Mouse (Mus musculus) liver, adult 2 months (tissue): ENCODE data around the gene Rps11. TPM values are rescaled to one million over a fixed set of nuclear protein-coding genes. Genes with fewer than 3 reads are reported as not detected.

Experiments
- DNase-seq: peaks from one replicate; pipeline ENCODE4 v3.0.0-alpha.2; 2011; ENCODE audit warnings: low read depth, low spot score; ENCODE audit errors: extremely low read depth
- H3K27ac ChIP-seq: fragments of 200-500 bp; replicated peaks from 2 replicates; pipeline ENCODE4 v1.5.1; 2012; ENCODE audit warnings: low read depth, mild to moderate bottlenecking, control low read depth, inconsistent platforms, low read length; ENCODE audit not compliant: insufficient read depth
- H3K27me3 ChIP-seq: fragments of 200-500 bp; 2 replicates; pipeline ENCODE4 v1.6.1; 2012; ENCODE audit warnings: mild to moderate bottlenecking, moderate library complexity, low read length, inconsistent platforms; ENCODE audit not compliant: control insufficient read depth, insufficient read depth
- H3K36me3 ChIP-seq: fragments of 200-500 bp; 2 replicates; pipeline ENCODE4 v1.6.1; 2012; ENCODE audit warnings: low read length, inconsistent platforms; ENCODE audit not compliant: control insufficient read depth, insufficient read depth
- H3K4me1 ChIP-seq: fragments of 200-500 bp; 2 replicates; pipeline ENCODE4 v1.6.1; 2011; ENCODE audit warnings: low read length; ENCODE audit not compliant: control insufficient read depth, insufficient read depth
- H3K4me3 ChIP-seq: fragments of 200-500 bp; 2 replicates; pipeline ENCODE4 v1.5.1; 2011; ENCODE audit warnings: low read depth, mild to moderate bottlenecking, control low read depth, low read length, moderate library complexity; ENCODE audit not compliant: insufficient read depth
- H3K79me2 ChIP-seq: fragments of 200-500 bp; 2 replicates; pipeline ENCODE4 v1.6.1; 2012; ENCODE audit warnings: inconsistent platforms, mild to moderate bottlenecking, low read length, moderate library complexity; ENCODE audit not compliant: control insufficient read depth, insufficient read depth
- H3K9ac ChIP-seq: fragments of 200-500 bp; 2 replicates; pipeline ENCODE4 v1.6.1; 2012; ENCODE audit warnings: low read depth, mild to moderate bottlenecking, control low read depth, inconsistent platforms, low read length
- CTCF ChIP-seq: fragments of 200-500 bp; IDR thresholded peaks from 2 replicates; pipeline ENCODE4 v1.5.1; 2011; ENCODE audit warnings: low read depth, low read length, control low read depth
- POLR2A ChIP-seq: fragments of 200-500 bp; IDR thresholded peaks from 2 replicates; pipeline ENCODE4 v1.6.1; 2011; ENCODE audit warnings: low read length, control low read depth; ENCODE audit not compliant: insufficient read depth; ENCODE audit errors: extremely low read depth
- WGBS: fragments of 180-500 bp; shearing (Covaris S2); methylation state at CpG from one replicate; pipeline ENCODE4 v1.1.7; 2018; 5-methylcytosine and 5-hydroxymethylcytosine counted together
- polyA plus RNA-seq: library from polyadenylated mRNA; depleted of rRNA; stranded (reverse); fragments of >200 nt; gene quantifications from 2 replicates; pipeline ENCODE4 v1.2.3, GENCODE M21; 2012
- total RNA-seq: library from RNA; depleted of rRNA; stranded (reverse); fragments of >200 nt; gene quantifications from 2 replicates; pipeline ENCODE4 v1.2.3, GENCODE M21; 2014

Gene Rps11
- total and polyA plus RNA-seq, 2 experiments = 95.1 to 355 TPM

DNA sequence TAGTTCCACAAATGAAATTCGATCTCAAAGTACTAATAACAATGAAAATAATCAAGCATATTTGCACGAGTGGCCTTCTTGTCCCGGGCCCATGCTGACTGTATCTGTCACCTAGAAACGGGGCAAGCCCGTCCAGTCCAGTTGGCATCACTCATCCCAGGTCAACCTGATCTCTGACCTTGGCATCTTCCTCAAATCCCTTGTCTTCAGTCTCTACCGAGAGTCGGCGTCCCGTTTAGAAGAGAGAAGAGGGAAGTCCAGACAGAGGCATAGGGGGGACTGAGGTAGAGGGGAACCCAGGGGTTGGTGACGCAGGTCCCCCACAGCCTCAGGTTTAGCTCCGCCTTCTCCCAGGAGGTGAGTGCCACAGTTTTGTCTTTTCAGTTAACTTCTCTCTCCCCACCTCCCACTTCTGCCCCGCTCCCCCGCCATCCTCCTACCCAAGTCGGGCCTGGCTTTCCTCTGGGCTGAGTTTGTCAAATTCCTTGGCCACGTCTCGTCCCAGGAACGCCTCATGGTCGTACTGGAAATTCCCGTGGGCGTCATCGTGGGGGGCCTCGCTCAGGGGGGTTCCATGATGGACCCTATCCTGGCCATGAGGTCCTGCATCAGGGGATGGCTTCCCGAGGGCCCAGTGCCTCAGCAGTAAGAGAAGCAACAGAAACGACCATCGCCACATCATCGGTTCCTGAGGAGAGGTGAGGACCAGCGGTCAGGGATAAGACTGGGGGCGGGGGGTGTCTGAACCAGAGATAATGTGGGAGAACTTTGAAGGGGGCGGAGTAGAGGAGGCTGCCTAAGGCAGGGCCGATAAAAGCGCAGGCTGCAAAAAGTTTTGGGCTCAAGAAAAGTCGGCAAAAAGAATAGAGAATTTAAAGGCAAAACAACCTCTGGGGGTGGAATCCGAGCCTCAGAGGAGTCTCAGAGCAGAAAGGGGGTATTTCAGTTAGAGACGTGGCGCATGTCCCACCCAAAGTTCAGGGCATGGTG, 32.9 kb downstream of the Rps11 start:
- TF ChIP-seq POLR2A = no peak
- no peak for TF ChIP-seq CTCF
- no peaks in the 10 kb centered on the region for H3K27me3 ChIP-seq
- no peak overlapping the region for H3K27ac ChIP-seq
- 0 out of 2 replicates have a peak overlapping the region, but pooled peaks have one; percentile 36 for H3K9ac ChIP-seq
- peak overlapping the region; percentile 53 for H3K4me3 ChIP-seq
- H3K4me1 ChIP-seq = no peaks in the 10 kb centered on the region
- peak; percentile 36 for DNase-seq
- H3K79me2 ChIP-seq = no peaks in the 10 kb centered on the region
- WGBS = 22% methylated on average over 35 of the region's 35 CpGs
- H3K36me3 ChIP-seq = peaks cover 3% of the 10 kb centered on the region; the same call in 1 of the 2 replicates

DNA sequence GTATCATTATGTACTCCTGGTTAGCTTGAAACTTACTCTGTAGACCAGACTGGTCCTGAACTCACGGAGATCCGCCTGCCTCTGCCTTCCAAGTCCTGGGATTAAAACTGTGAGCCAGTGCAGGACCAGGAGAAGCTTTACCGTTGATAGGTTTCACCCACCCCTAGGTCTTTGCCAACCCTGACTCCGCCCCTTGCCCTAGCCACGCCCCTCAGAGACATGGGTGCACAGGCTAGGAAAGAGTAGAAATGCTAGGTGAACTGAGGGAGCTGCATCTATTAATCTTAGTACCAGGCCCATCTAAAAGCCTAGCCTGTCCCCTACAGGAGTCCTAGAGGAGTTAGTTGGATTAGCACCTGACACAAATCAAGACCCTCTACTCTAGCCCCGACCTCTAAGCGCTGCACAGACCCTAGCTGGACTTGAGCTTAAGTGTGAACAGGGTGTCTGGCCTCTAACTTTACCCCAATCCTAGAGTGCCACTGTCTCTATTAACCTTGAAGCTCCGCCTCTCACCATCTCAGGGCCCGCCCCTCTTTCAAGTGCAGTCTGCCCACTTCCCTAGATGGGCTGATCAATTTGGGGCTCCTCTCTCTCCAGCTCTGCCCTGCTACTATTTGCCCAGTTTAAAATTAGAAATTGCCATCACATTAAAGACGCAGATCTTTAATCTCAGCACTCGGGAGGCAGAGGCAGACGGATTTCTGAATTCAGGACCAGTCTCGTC, 33.8 kb downstream of the Rps11 start:
- Histone ChIP-seq H3K9ac (no peak overlapping the region), H3K79me2 (no peaks in the 10 kb centered on the region), H3K27me3 (no peaks in the 10 kb centered on the region), H3K4me3 (no peak overlapping the region), H3K27ac (no peak overlapping the region), H3K4me1 (no peaks in the 10 kb centered on the region), H3K36me3 (no peaks in the 10 kb centered on the region)
- DNase-seq = no peak
- no peak for TF ChIP-seq POLR2A
- TF ChIP-seq CTCF = no peak
- 82% methylated on average over 13 of the region's 13 CpGs for WGBS

DNA sequence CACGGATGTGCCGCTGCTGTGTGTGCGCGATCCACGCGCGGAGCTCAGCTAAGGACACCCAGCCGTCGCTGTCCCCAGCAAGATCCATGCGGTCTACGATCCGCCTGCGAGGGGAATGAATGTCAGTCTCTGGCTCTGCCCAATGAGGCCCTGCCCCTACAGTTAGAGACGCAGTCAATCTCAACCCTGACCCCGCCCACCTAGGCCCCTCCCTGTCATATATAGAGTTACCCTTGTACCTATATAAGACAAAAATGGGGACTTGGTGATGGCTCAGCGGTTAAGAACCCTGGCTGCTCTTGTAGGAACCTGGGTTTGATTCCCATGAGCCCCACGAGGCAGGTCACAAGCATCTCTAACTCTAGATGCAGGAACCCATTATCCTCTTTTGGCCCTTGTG, 35.6 kb downstream of the Rps11 start:
- Histone ChIP-seq H3K4me3 (no peak overlapping the region), H3K27me3 (no peaks in the 10 kb centered on the region), H3K4me1 (no peaks in the 10 kb centered on the region), H3K27ac (no peak overlapping the region), H3K9ac (no peak overlapping the region), H3K36me3 (no peaks in the 10 kb centered on the region), H3K79me2 (no peaks in the 10 kb centered on the region)
- WGBS = 95% methylated on average over 17 of the region's 17 CpGs
- no peak for DNase-seq
- TF ChIP-seq CTCF = no peak
- TF ChIP-seq POLR2A = no peak

DNA sequence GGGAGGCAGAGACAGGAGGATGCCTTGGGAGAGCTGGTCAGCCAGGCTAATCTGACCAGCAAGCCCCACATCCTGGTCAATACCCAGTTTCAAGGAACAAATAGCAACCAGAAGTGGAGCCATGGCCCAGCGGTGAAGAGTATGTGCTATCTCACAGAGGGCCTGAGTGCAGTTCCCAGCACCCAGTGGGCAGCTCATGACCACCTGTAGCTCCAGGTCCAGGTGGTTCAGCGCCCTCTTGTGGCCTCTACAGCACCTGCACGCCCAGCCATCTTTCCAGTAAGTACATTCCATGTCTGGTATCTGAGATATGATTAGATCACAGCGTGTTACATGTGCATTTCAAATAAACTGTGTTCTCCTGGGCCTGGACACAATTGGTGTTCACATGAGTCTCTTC, 38.2 kb downstream of the Rps11 start:
- Histone ChIP-seq H3K36me3 (no peaks in the 10 kb centered on the region), H3K27me3 (no peaks in the 10 kb centered on the region), H3K4me3 (no peak overlapping the region), H3K27ac (no peak overlapping the region), H3K4me1 (no peaks in the 10 kb centered on the region), H3K9ac (no peak overlapping the region), H3K79me2 (no peaks in the 10 kb centered on the region)
- no peak for TF ChIP-seq POLR2A
- TF ChIP-seq CTCF = peak; percentile 35
- no peak for DNase-seq
- 77% methylated on average over 4 of the region's 4 CpGs for WGBS

DNA sequence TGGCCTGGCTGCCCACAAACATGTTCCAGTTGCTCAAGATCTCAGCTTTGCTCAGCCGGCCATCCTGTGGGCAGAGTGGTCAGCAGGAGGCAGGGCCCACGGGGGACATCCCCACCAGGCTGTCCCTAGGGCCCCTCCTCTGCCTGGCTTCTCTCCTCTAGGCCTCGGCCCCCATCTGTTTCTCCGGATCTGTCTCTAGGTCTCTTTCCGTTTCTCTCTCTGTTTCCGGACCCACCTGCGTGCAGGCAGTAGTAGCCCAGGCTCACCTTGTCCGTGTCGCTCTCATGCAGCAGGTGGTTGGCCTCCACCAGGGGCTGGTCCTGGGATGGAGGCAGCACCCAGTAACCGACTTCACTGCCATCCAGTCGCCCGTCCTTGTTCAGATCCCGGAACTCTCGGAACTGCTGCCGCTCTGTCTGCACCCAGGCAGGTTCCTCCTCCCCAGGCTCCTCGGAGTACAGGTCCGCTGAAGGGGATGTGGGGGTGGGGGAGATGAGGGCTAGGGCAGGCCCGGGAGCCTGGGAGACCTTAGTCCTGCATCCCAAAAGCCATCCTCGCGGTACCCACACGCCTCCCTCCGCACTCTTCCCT, 40.8 kb downstream of the Rps11 start:
- H3K4me3 ChIP-seq = peak overlapping the region; percentile 36; the same call in 1 of the 2 replicates
- no peaks in the 10 kb centered on the region for H3K4me1 ChIP-seq
- no peaks in the 10 kb centered on the region for H3K27me3 ChIP-seq
- H3K79me2 ChIP-seq = no peaks in the 10 kb centered on the region
- peak overlapping the region; percentile 29; the same call in 1 of the 2 replicates for H3K9ac ChIP-seq
- 84% methylated on average over 22 of the region's 22 CpGs for WGBS
- H3K27ac ChIP-seq = 0 out of 2 replicates have a peak overlapping the region, but pooled peaks have one; percentile 5
- no peak for DNase-seq
- H3K36me3 ChIP-seq = no peaks in the 10 kb centered on the region
- TF ChIP-seq POLR2A (no peak), CTCF (no peak)
